Mouse (Mus musculus) limb, embryonic 12.5 days (tissue): Measurements from ENCODE around the gene Nsl1. TPM values are rescaled to one million over a fixed set of nuclear protein-coding genes. Genes with fewer than 3 reads are reported as not detected.

Experiments used
- ATAC-seq: fragments of 200-750 bp; cut with Nextera tagmentation; 2 replicates; pipeline ENCODE4 v1.8.0; 2017; ENCODE audit warnings: low read depth, moderate TSS enrichment; ENCODE audit not compliant: insufficient number of reproducible peaks, insufficient read depth, low FRiP score, low TSS enrichment
- H3K27ac ChIP-seq: fragments of 300-500 bp; sonication (generic); 2 replicates; pipeline ENCODE4 v1.5.1; 2016; ENCODE audit warnings: mild to moderate bottlenecking, moderate library complexity
- H3K27me3 ChIP-seq: fragments of 300-500 bp; sonication (generic); 2 replicates; pipeline ENCODE4 v1.6.1; 2016; ENCODE audit warnings: mild to moderate bottlenecking, moderate library complexity
- H3K36me3 ChIP-seq: fragments of 300-500 bp; sonication (generic); 2 replicates; pipeline ENCODE4 v1.6.1; 2016; ENCODE audit warnings: mild to moderate bottlenecking, moderate library complexity
- H3K4me1 ChIP-seq: fragments of 300-500 bp; sonication (generic); replicated peaks from 2 replicates; pipeline ENCODE4 v1.6.1; 2016
- H3K4me2 ChIP-seq: fragments of 300-500 bp; sonication (generic); 2 replicates; pipeline ENCODE4 v1.6.1; 2016; ENCODE audit warnings: mild to moderate bottlenecking, moderate library complexity
- H3K4me3 ChIP-seq: fragments of 300-500 bp; sonication (generic); replicated peaks from 2 replicates; pipeline ENCODE4 v1.5.1; 2016; ENCODE audit warnings: mild to moderate bottlenecking
- H3K9ac ChIP-seq: fragments of 300-500 bp; sonication (generic); replicated peaks from 2 replicates; pipeline ENCODE4 v1.6.1; 2016; ENCODE audit warnings: mild to moderate bottlenecking, moderate library complexity
- H3K9me3 ChIP-seq: fragments of 300-500 bp; sonication (generic); 2 replicates; pipeline ENCODE4 v1.6.1; 2016; ENCODE audit warnings: mild to moderate bottlenecking, moderate library complexity
- WGBS: fragments of 180-500 bp; shearing (Covaris S2); methylation state at CpG from one replicate; pipeline ENCODE4 v1.1.7; 2016; 5-methylcytosine and 5-hydroxymethylcytosine counted together
- polyA plus RNA-seq: library from polyadenylated mRNA; unstranded; fragments of >200 nt; fragmentation: Nextera tagmentation; extraction: Ambion mirVana; gene quantifications from 2 replicates; pipeline ENCODE4 v1.2.1, GENCODE M21; 2016

Gene Nsl1
- polyA plus RNA-seq, 1 experiment from 2014 or later = 33.2 TPM

GRCm38 (mm10) chr1:191055533-191055873 lies 7.3 kb upstream of the Nsl1 start:
- 74% methylated on average over 2 of the region's 2 CpGs for WGBS

GRCm38 (mm10) chr1:191057461-191057860 lies 5.4 kb upstream of the Nsl1 start:
- no peak overlapping the region for H3K9ac ChIP-seq
- H3K36me3 ChIP-seq = 0 out of 2 replicates have a peak, but pooled peaks cover 7% of the 10 kb centered on the region
- 68% methylated on average over 3 of the region's 3 CpGs for WGBS
- no peak overlapping the region for H3K4me3 ChIP-seq
- no peak overlapping the region for H3K27ac ChIP-seq
- peaks cover 5% of the 10 kb centered on the region; the same call in 1 of the 2 replicates for H3K4me1 ChIP-seq
- no peak for ATAC-seq
- H3K4me2 ChIP-seq = no peak overlapping the region
- no peaks in the 10 kb centered on the region for H3K9me3 ChIP-seq
- no peaks in the 10 kb centered on the region for H3K27me3 ChIP-seq

More at GRCm38 (mm10) chr1:191055533-191055873, 7.3 kb upstream of the Nsl1 start:
- ATAC-seq = no peak
- H3K36me3 ChIP-seq = 0 out of 2 replicates have a peak, but pooled peaks cover 7% of the 10 kb centered on the region
- no peaks in the 10 kb centered on the region for H3K4me1 ChIP-seq
- H3K27ac ChIP-seq = no peak overlapping the region
- H3K4me2 ChIP-seq = no peak overlapping the region
- H3K9me3 ChIP-seq = no peaks in the 10 kb centered on the region
- H3K4me3 ChIP-seq = no peak overlapping the region
- H3K27me3 ChIP-seq = no peaks in the 10 kb centered on the region
- H3K9ac ChIP-seq = no peak overlapping the region

- H3K4me2 ChIP-seq = peak overlapping the region; percentile 78
- no peak; the same call in 1 of the 2 replicates for ATAC-seq
- 4% methylated on average over 15 of the region's 15 CpGs for WGBS
- 0 out of 2 replicates have a peak overlapping the region, but pooled peaks have one; percentile 51 for H3K27ac ChIP-seq
- no peaks in the 10 kb centered on the region for H3K9me3 ChIP-seq
- H3K36me3 ChIP-seq = peaks cover 29% of the 10 kb centered on the region
- peak overlapping the region; percentile 80 for H3K4me3 ChIP-seq
- H3K27me3 ChIP-seq = no peaks in the 10 kb centered on the region
- H3K9ac ChIP-seq = peak overlapping the region; percentile 73
- peaks cover 12% of the 10 kb centered on the region for H3K4me1 ChIP-seq
Observed at GRCm38 (mm10) chr1:191062241-191062780, 501 bp upstream of the Nsl1 start.

GRCm38 (mm10) chr1:191063700-191064099 lies 888 bp downstream of the Nsl1 start:
- 57% methylated on average over 9 of the region's 9 CpGs for WGBS
- ATAC-seq = no peak

GRCm38 (mm10) chr1:191064535-191064934 lies 1.7 kb downstream of the Nsl1 start:
- Histone ChIP-seq H3K9me3 (no peaks in the 10 kb centered on the region), H3K4me2 (no peak overlapping the region), H3K4me1 (peaks cover 12% of the 10 kb centered on the region), H3K27ac (no peak overlapping the region), H3K27me3 (no peaks in the 10 kb centered on the region), H3K4me3 (no peak overlapping the region), H3K36me3 (peaks cover 47% of the 10 kb centered on the region), H3K9ac (no peak overlapping the region)
- no peak for ATAC-seq
- 85% methylated on average over 2 of the region's 2 CpGs for WGBS

More at GRCm38 (mm10) chr1:191063700-191064099, 888 bp downstream of the Nsl1 start:
- Histone ChIP-seq H3K9me3 (no peaks in the 10 kb centered on the region), H3K4me2 (peak overlapping the region; percentile 78), H3K9ac (peak overlapping the region; percentile 73), H3K4me1 (peaks cover 12% of the 10 kb centered on the region), H3K27ac (no peak overlapping the region), H3K4me3 (peak overlapping the region; percentile 80), H3K27me3 (no peaks in the 10 kb centered on the region), H3K36me3 (peaks cover 39% of the 10 kb centered on the region)

- Histone ChIP-seq H3K4me1 (peaks cover 12% of the 10 kb centered on the region), H3K9ac (no peak overlapping the region), H3K27me3 (no peaks in the 10 kb centered on the region), H3K27ac (no peak overlapping the region), H3K4me3 (no peak overlapping the region), H3K36me3 (peaks cover 54% of the 10 kb centered on the region), H3K4me2 (no peak overlapping the region), H3K9me3 (no peaks in the 10 kb centered on the region)
- ATAC-seq = no peak
- WGBS = 84% methylated on average over 4 of the region's 4 CpGs
Observed at GRCm38 (mm10) chr1:191065188-191065587, 2.4 kb downstream of the Nsl1 start.

- H3K4me3 ChIP-seq = no peak overlapping the region
- WGBS = 80% methylated on average over 5 of the region's 5 CpGs
- ATAC-seq = no peak
- H3K4me2 ChIP-seq = no peak overlapping the region
- no peaks in the 10 kb centered on the region for H3K27me3 ChIP-seq
- peaks cover 7% of the 10 kb centered on the region for H3K4me1 ChIP-seq
- no peak overlapping the region for H3K9ac ChIP-seq
- H3K27ac ChIP-seq = no peak overlapping the region
- peaks cover 85% of the 10 kb centered on the region for H3K36me3 ChIP-seq
- H3K9me3 ChIP-seq = no peaks in the 10 kb centered on the region
Observed at GRCm38 (mm10) chr1:191068377-191068776, 5.6 kb downstream of the Nsl1 start.

GRCm38 (mm10) chr1:191070259-191070658 lies 7.4 kb downstream of the Nsl1 start:
- Histone ChIP-seq H3K27me3 (no peaks in the 10 kb centered on the region), H3K4me2 (no peak overlapping the region), H3K36me3 (peaks cover 98% of the 10 kb centered on the region), H3K4me1 (no peaks in the 10 kb centered on the region), H3K9me3 (no peaks in the 10 kb centered on the region), H3K4me3 (no peak overlapping the region), H3K27ac (no peak overlapping the region), H3K9ac (no peak overlapping the region)
- ATAC-seq = no peak
- WGBS = 91% methylated on average over 4 of the region's 4 CpGs

GRCm38 (mm10) chr1:191071613-191072012 lies 8.8 kb downstream of the Nsl1 start:
- ATAC-seq = no peak
- Histone ChIP-seq H3K9ac (no peak overlapping the region), H3K4me1 (no peaks in the 10 kb centered on the region), H3K36me3 (peaks cover 97% of the 10 kb centered on the region), H3K4me3 (no peak overlapping the region), H3K27me3 (no peaks in the 10 kb centered on the region), H3K4me2 (no peak overlapping the region), H3K9me3 (no peaks in the 10 kb centered on the region), H3K27ac (no peak overlapping the region)
- 93% methylated on average over 6 of the region's 6 CpGs for WGBS

- no peak overlapping the region for H3K27ac ChIP-seq
- peaks cover 97% of the 10 kb centered on the region for H3K36me3 ChIP-seq
- no peaks in the 10 kb centered on the region for H3K4me1 ChIP-seq
- no peaks in the 10 kb centered on the region for H3K9me3 ChIP-seq
- WGBS = 92% methylated on average over 16 of the region's 16 CpGs
- no peak overlapping the region for H3K4me2 ChIP-seq
- no peak overlapping the region for H3K4me3 ChIP-seq
- H3K27me3 ChIP-seq = no peaks in the 10 kb centered on the region
- ATAC-seq = no peak
- no peak overlapping the region for H3K9ac ChIP-seq
Observed at GRCm38 (mm10) chr1:191072329-191072913, 9.6 kb downstream of the Nsl1 start.

GRCm38 (mm10) chr1:191073001-191073400 lies 10.2 kb downstream of the Nsl1 start:
- H3K9me3 ChIP-seq = no peaks in the 10 kb centered on the region

GRCm38 (mm10) chr1:191073486-191073885 lies 10.7 kb downstream of the Nsl1 start:
- Histone ChIP-seq H3K9ac (no peak overlapping the region), H3K36me3 (peaks cover 98% of the 10 kb centered on the region), H3K4me2 (no peak overlapping the region), H3K4me1 (no peaks in the 10 kb centered on the region), H3K27ac (no peak overlapping the region), H3K9me3 (no peaks in the 10 kb centered on the region), H3K27me3 (no peaks in the 10 kb centered on the region), H3K4me3 (no peak overlapping the region)
- no peak for ATAC-seq
- 94% methylated on average over 4 of the region's 4 CpGs for WGBS

More at GRCm38 (mm10) chr1:191073001-191073400, 10.2 kb downstream of the Nsl1 start:
- Histone ChIP-seq H3K27ac (no peak overlapping the region), H3K4me3 (no peak overlapping the region), H3K9ac (no peak overlapping the region), H3K27me3 (no peaks in the 10 kb centered on the region), H3K36me3 (peaks cover 98% of the 10 kb centered on the region), H3K4me2 (no peak overlapping the region), H3K4me1 (no peaks in the 10 kb centered on the region)
- no peak for ATAC-seq
- 90% methylated on average over 6 of the region's 6 CpGs for WGBS
